Comparison of ENCODE assay signal across 8 mouse cellular contexts in the genomic region with DNA sequence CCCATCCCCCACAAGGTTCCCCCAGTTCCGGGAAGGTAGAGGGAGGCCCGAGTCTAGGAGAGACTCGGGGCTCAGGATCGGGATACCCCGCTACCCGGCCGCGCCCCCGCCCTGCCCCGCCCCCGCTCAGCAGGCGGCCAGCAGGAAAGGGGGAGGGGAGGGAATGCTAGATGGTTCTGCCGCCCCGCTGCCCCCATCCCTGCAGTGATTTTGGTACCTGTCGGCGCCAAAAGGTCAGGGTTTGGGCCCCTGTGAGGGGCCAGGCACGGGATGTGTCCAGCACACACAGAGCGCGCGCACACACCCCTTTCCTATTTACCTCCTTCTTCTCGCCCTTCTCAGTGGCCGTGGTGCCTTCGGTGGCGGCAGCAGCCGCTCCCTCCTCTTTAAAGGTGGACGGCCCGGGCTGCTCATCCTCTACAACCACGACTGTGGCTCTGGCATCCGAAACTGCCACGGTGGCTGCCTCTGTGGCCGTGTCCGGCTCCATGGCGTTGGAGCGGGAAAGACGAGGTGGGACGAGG. TPM values are rescaled to one million over a fixed set of nuclear protein-coding genes. Genes with fewer than 3 reads are reported as not detected.
DNase-seq lines count a peak whose midpoint lies in the region; ATAC-seq lines count a peak whose summit lies in the region.

No protein-coding gene starts in this region.

- peak overlapping the region; percentile 71 for H3K9ac ChIP-seq in kidney, embryonic 16.5 days (replicated peaks; ENCODE audit: low read length)
- H3K9ac ChIP-seq in hindbrain, embryonic 14.5 days, result peak overlapping the region; percentile 79
- 0 out of 2 replicates have a peak overlapping the region, but pooled peaks have one; percentile 22 for H3K9ac ChIP-seq in liver, embryonic 12.5 days

- no peaks in the 10 kb centered on the region for H3K9me3 ChIP-seq in kidney, embryonic 16.5 days (ENCODE audit: low read length)
- no peaks in the 10 kb centered on the region for H3K9me3 ChIP-seq in embryonic facial prominence, embryonic 10.5 days
- H3K9me3 ChIP-seq in hindbrain, embryonic 14.5 days (ENCODE audit: control insufficient read depth, low read length), result no peaks in the 10 kb centered on the region
- no peaks in the 10 kb centered on the region for H3K9me3 ChIP-seq in liver, embryonic 12.5 days (replicated peaks)

- DNase-seq in kidney, adult 11 months, result no peak
- peak; percentile 35 for DNase-seq in adrenal gland, postnatal 10 days
- DNase-seq in embryonic facial prominence, embryonic 10.5 days (ENCODE audit: low spot score), result peak; percentile 46
- peak; percentile 43 for DNase-seq in hindbrain, embryonic 14.5 days (ENCODE audit: low spot score)
- DNase-seq in retina, postnatal 1 day, result peak; percentile 49

- no peaks in the 10 kb centered on the region for H3K36me3 ChIP-seq in kidney, embryonic 16.5 days (ENCODE audit: insufficient read depth, low read length)
- H3K36me3 ChIP-seq in embryonic facial prominence, embryonic 10.5 days (replicated peaks), result no peaks in the 10 kb centered on the region
- H3K36me3 ChIP-seq in hindbrain, embryonic 14.5 days (replicated peaks; ENCODE audit: control insufficient read depth, insufficient read depth), result no peaks in the 10 kb centered on the region
- H3K36me3 ChIP-seq in liver, embryonic 12.5 days, result no peaks in the 10 kb centered on the region

- H3K27ac ChIP-seq in kidney, embryonic 16.5 days (ENCODE audit: low read length), result peak overlapping the region; percentile 32; the same call in 1 of the 2 replicates
- peak overlapping the region; percentile 81 for H3K27ac ChIP-seq in embryonic facial prominence, embryonic 10.5 days (replicated peaks)
- peak overlapping the region; percentile 89 for H3K27ac ChIP-seq in hindbrain, embryonic 14.5 days
- H3K27ac ChIP-seq in liver, embryonic 12.5 days, result 0 out of 2 replicates have a peak overlapping the region, but pooled peaks have one; percentile 20

- no peaks in the 10 kb centered on the region for H3K4me1 ChIP-seq in kidney, embryonic 16.5 days (ENCODE audit: insufficient read depth, low read length)
- H3K4me1 ChIP-seq in embryonic facial prominence, embryonic 10.5 days, result peaks cover 3% of the 10 kb centered on the region
- 0 out of 2 replicates have a peak, but pooled peaks cover 2% of the 10 kb centered on the region for H3K4me1 ChIP-seq in hindbrain, embryonic 14.5 days (replicated peaks; ENCODE audit: control insufficient read depth, insufficient read depth, low read length)
- no peaks in the 10 kb centered on the region for H3K4me1 ChIP-seq in liver, embryonic 12.5 days

- ATAC-seq in kidney, embryonic 16.5 days (ENCODE audit: low FRiP score, low TSS enrichment), result peak; percentile 71
- ATAC-seq in hindbrain, embryonic 14.5 days (ENCODE audit: low FRiP score), result peak; percentile 82
- 0 out of 2 replicates have a peak, but pooled peaks have one; percentile 15 for ATAC-seq in liver, embryonic 12.5 days
- ATAC-seq in activated CD4-positive, CD25-positive, alpha-beta regulatory T cell, adult 4 months, result no peak

- H3K4me3 ChIP-seq in kidney, embryonic 16.5 days (ENCODE audit: low read length), result peak overlapping the region; percentile 60
- H3K4me3 ChIP-seq in embryonic facial prominence, embryonic 10.5 days, result peak overlapping the region; percentile 68
- peak overlapping the region; percentile 64 for H3K4me3 ChIP-seq in hindbrain, embryonic 14.5 days (replicated peaks; ENCODE audit: low read length)
- peak overlapping the region; percentile 48 for H3K4me3 ChIP-seq in liver, embryonic 12.5 days

- 25% methylated on average over 26 of the region's 36 CpGs for WGBS in kidney, embryonic 16.5 days
- 20% methylated on average over 31 of the region's 36 CpGs for WGBS in embryonic facial prominence, embryonic 10.5 days
- WGBS in hindbrain, embryonic 14.5 days, result 14% methylated on average over 13 of the region's 36 CpGs
- WGBS in liver, embryonic 12.5 days (ENCODE audit: insufficient replicate concordance), result 6% methylated on average over 22 of the region's 36 CpGs

- H3K27me3 ChIP-seq in kidney, embryonic 16.5 days (ENCODE audit: insufficient read depth, low read length), result no peaks in the 10 kb centered on the region; the same call in 1 of the 2 replicates
- H3K27me3 ChIP-seq in embryonic facial prominence, embryonic 10.5 days (replicated peaks; ENCODE audit: low read depth, poor library complexity, severe bottlenecking), result 0 out of 2 replicates have a peak, but pooled peaks cover 5% of the 10 kb centered on the region
- H3K27me3 ChIP-seq in hindbrain, embryonic 14.5 days (ENCODE audit: control insufficient read depth, insufficient read depth, low read length), result no peaks in the 10 kb centered on the region
- peaks cover 25% of the 10 kb centered on the region for H3K27me3 ChIP-seq in liver, embryonic 12.5 days (replicated peaks)

- H3K4me2 ChIP-seq in kidney, embryonic 16.5 days (replicated peaks; ENCODE audit: low read depth, low read length), result peak overlapping the region; percentile 64
- peak overlapping the region; percentile 60 for H3K4me2 ChIP-seq in hindbrain, embryonic 14.5 days (replicated peaks)
- H3K4me2 ChIP-seq in liver, embryonic 12.5 days, result peak overlapping the region; percentile 56

RNA-seq across cellular contexts. Expression of gene Smarca1, which starts 0.8 kb away (rescaled TPM):
- 22.8 and 24.9 TPM in 2 replicates for polyA plus RNA-seq in kidney, embryonic 16.5 days (2015; fragmentation: Nextera tagmentation; extraction: Ambion mirVana)
- 10 to 100 TPM; 21.7 to 24.3 TPM for total RNA-seq in adrenal gland, postnatal 10 days (2021)
- 14.7 and 17.9 TPM in 2 replicates for polyA plus RNA-seq in embryonic facial prominence, embryonic 10.5 days (2016; fragmentation: Nextera tagmentation; extraction: Ambion mirVana)
- polyA plus RNA-seq in hindbrain, embryonic 14.5 days (2014; fragmentation: Nextera tagmentation; extraction: Ambion mirVana), result 37.3 and 40.8 TPM in 2 replicates
- polyA plus RNA-seq in liver, embryonic 12.5 days (2016; fragmentation: Nextera tagmentation; extraction: Ambion mirVana), result 9.9 and 10.4 TPM in 2 replicates
- not detected for polyA plus RNA-seq in activated CD4-positive, CD25-positive, alpha-beta regulatory T cell, adult 4 months (2017; shearing (Covaris generic))

RNA-seq across cellular contexts. Expression of gene Ocrl, which starts 20.2 kb away (rescaled TPM):
- polyA plus RNA-seq in kidney, embryonic 16.5 days (2015; fragmentation: Nextera tagmentation; extraction: Ambion mirVana), result 19.7 and 22.2 TPM in 2 replicates
- 10 to 100 TPM; 30.0 to 38.2 TPM for total RNA-seq in adrenal gland, postnatal 10 days (2021)
- 17.1 and 17.5 TPM in 2 replicates for polyA plus RNA-seq in embryonic facial prominence, embryonic 10.5 days (2016; fragmentation: Nextera tagmentation; extraction: Ambion mirVana)
- 35.9 and 36.9 TPM in 2 replicates for polyA plus RNA-seq in hindbrain, embryonic 14.5 days (2014; fragmentation: Nextera tagmentation; extraction: Ambion mirVana)
- 5.8 and 6.7 TPM in 2 replicates for polyA plus RNA-seq in liver, embryonic 12.5 days (2016; fragmentation: Nextera tagmentation; extraction: Ambion mirVana)
- 1 to 10 TPM; 4.8 to 5.5 TPM for polyA plus RNA-seq in activated CD4-positive, CD25-positive, alpha-beta regulatory T cell, adult 4 months (2017; shearing (Covaris generic))

Comparison
In these comparisons a context has a peak if more than half of its experiments do, and no peak if none do; other contexts are left out.
1. H3K27ac ChIP-seq: peak in every context shown above with its lines; median percentile 89 in hindbrain, embryonic 14.5 days; 81 in embryonic facial prominence, embryonic 10.5 days; 32 in kidney, embryonic 16.5 days; 20 in liver, embryonic 12.5 days.
2. H3K9ac ChIP-seq: peak in every context shown above with its lines; median percentile 79 in hindbrain, embryonic 14.5 days; 71 in kidney, embryonic 16.5 days; 22 in liver, embryonic 12.5 days.
3. RNA of gene Smarca1, which starts 0.8 kb away (polyA plus RNA-seq): 37.3 to 40.8 TPM in hindbrain, embryonic 14.5 days, 22.8 to 24.9 TPM in kidney, embryonic 16.5 days, 14.7 to 17.9 TPM in embryonic facial prominence, embryonic 10.5 days and 9.9 to 10.4 TPM in liver, embryonic 12.5 days; not detected in activated CD4-positive, CD25-positive, alpha-beta regulatory T cell, adult 4 months; every median in the first group is over 10 times any median in the second.
4. Peak in every context shown above with its lines, with median percentiles within 50 percentile points of each other: H3K4me2 ChIP-seq and H3K4me3 ChIP-seq.